Mouse (Mus musculus) embryo, embryonic 11.5 days (tissue): ENCODE data around the gene 4931429L15Rik.
"Not testable (repeated sequence)": the region's sequence is repeated elsewhere in the genome, so short reads cannot be mapped to it uniquely, and the experiment has no call there.

Experiments used
- DNase-seq: peaks from one replicate; pipeline ENCODE4 v3.0.0-alpha.2; 2012; ENCODE audit warnings: low read depth, low spot score

Gene 4931429L15Rik

GRCm38 (mm10) chr9:46319886-46320285 lies at the start of gene 4931429L15Rik:
TSS of gene 4931429L15Rik (minus strand) at chr9:46319986.
- not testable (repeated sequence) for DNase-seq

GRCm38 (mm10) chr9:46362459-46362858 lies 42.7 kb upstream of the 4931429L15Rik start:
- no peak for DNase-seq

- no peak for DNase-seq
Observed at GRCm38 (mm10) chr9:46361461-46362111, 41.8 kb upstream of the 4931429L15Rik start.

- DNase-seq = no peak
Observed at GRCm38 (mm10) chr9:46353992-46354391, 34.2 kb upstream of the 4931429L15Rik start.

- DNase-seq = no peak
Observed at GRCm38 (mm10) chr9:46353330-46353724, 33.5 kb upstream of the 4931429L15Rik start.

- DNase-seq = no peak
Observed at GRCm38 (mm10) chr9:46352651-46353329, 33.0 kb upstream of the 4931429L15Rik start.

- DNase-seq = no peak
Observed at GRCm38 (mm10) chr9:46350451-46350981, 30.7 kb upstream of the 4931429L15Rik start.

- DNase-seq = no peak
Observed at GRCm38 (mm10) chr9:46345887-46346665, 26.3 kb upstream of the 4931429L15Rik start.

- no peak for DNase-seq
Observed at GRCm38 (mm10) chr9:46339051-46339652, 19.4 kb upstream of the 4931429L15Rik start.

- no peak for DNase-seq
Observed at GRCm38 (mm10) chr9:46338384-46338783, 18.6 kb upstream of the 4931429L15Rik start.

- no peak for DNase-seq
Observed at GRCm38 (mm10) chr9:46337852-46338291, 18.1 kb upstream of the 4931429L15Rik start.

GRCm38 (mm10) chr9:46337331-46337730 lies 17.5 kb upstream of the 4931429L15Rik start:
- DNase-seq = no peak

GRCm38 (mm10) chr9:46336294-46336693 lies 16.5 kb upstream of the 4931429L15Rik start:
- not testable (repeated sequence) for DNase-seq

GRCm38 (mm10) chr9:46335461-46335995 lies 15.7 kb upstream of the 4931429L15Rik start:
- no peak for DNase-seq

- DNase-seq = no peak
Observed at GRCm38 (mm10) chr9:46334471-46335025, 14.8 kb upstream of the 4931429L15Rik start.

GRCm38 (mm10) chr9:46331301-46331700 lies 11.5 kb upstream of the 4931429L15Rik start:
- DNase-seq = no peak

GRCm38 (mm10) chr9:46330586-46330895 lies 10.8 kb upstream of the 4931429L15Rik start:
- DNase-seq = no peak

GRCm38 (mm10) chr9:46329801-46330585 lies 10.2 kb upstream of the 4931429L15Rik start:
- DNase-seq = no peak

GRCm38 (mm10) chr9:46329250-46329648 lies 9.5 kb upstream of the 4931429L15Rik start:
- DNase-seq = no peak

GRCm38 (mm10) chr9:46328572-46329249 lies 8.9 kb upstream of the 4931429L15Rik start:
- no peak for DNase-seq
